Mouse (Mus musculus): ENCODE measurements around the gene Speer4e.
"Not testable (repeated sequence)": the region's sequence is repeated elsewhere in the genome, so short reads cannot be mapped to it uniquely, and the experiment has no call there.

Speer4e gene

DNA sequence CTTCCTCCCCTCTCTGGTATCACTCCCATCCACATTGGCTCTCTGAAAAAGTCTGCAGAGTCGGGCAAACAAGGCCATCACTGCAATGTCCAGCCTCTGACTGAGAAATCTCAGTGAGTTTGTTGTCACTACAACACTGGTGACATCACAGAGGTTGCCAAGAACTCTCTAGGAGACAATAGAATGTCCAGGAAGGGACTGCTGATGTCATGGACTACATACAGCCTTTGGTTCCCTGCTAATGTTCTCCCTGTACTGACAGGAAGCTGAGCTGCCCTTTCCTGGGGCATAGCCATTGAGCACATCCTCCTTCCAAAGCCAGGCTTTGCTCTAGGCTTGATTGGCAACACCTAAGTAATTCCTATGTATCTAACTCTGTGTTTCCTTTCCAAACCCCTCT, at the start of gene Speer4e:
Speer4e (minus strand) TSS at position 101 of the 400 bp plus-strand sequence.
- not testable (repeated sequence) for DNase-seq

DNA sequence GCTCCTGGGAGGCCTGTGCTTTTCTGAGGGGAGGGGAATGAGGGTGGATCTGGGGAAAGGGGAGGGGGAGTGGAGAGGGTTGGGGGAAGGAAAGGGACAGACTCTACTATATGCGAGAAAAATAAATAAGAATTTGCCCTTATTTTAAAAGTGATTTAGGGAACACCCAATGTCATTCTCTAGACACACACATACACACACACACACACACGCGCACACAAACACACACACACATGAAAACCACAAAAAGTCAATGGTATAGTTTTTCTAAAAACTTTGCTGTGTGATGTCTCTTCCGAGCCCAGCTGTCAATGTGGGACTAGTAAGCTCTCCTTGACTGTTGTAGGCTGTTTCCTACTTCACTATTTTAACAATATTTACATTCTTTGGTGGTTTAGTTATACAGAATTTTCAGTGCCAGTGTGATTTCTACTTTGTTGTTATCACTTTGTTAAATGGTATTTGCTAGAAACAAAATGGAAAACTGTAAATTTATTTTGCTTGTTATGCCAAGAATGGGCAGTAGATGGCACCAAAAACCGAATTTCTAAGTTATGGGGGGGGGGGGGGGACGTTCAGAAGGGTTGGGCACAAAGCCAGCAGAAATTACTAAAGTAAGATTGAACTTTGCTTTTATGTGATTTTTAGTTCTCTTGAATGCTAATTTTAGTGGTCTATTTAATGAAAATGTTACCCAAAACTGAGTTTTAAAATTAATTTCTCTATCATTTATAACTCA, 48.6 kb upstream of the Speer4e start:
- not testable (repeated sequence) for DNase-seq

DNA sequence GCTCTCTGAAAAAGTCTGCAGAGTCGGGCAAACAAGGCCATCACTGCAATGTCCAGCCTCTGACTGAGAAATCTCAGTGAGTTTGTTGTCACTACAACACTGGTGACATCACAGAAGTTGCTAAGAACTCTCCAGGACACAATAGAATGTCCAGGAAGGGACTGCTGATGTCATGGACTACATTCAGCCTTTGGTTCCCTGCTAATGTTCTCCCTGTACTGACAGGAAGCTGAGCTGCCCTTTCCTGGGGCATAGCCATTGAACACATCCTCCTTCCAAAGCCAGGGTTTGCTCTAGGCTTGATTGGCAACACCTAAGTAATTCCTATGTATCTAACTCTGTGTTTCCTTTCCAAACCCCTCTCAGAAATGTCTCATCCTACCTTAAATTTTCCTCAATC, 40.6 kb upstream of the Speer4e start, which contains the start of gene Gm10354:
Gm10354 (minus strand) TSS at position 101 of the 400 bp plus-strand sequence.
- not testable (repeated sequence) for DNase-seq

DNA sequence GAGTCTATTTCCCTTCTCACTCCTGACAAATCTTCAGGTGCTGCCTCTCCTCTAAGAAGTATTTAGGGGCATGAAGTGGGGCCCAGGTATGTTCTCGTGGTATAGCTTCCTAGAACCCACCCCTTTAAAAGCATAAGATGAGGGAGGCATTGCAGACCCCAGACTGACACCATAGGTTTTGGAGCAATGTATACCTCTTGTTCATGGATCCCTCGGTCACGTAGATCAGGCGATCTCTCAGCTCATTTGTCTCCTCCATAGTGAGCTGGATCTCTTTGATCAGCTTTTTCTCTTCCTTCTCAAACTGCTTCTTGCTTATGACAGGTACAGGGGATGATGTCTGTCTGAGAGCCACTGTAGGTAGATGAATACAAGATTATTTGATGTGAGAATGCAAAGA, 39.1 kb upstream of the Speer4e start:
- DNase-seq, result not testable (repeated sequence)

DNA sequence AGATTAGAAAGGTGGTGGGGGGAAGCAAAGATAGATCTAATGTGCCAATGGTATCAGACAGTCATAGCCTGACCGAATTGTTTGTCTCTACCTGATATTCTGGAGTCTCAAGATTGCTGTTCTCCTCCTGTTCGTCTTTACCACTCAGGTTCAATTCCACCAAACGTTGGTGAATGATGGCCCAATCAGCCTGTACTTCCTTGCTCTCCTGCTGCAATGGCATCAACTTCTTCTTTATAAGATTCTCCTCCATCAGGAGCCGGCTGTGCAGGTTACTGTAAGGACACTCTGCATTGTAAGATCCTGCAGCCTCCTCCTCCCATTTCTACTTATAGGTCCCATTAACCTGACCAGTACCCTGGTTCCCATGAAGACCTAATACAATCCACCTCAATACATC, 37.1 kb upstream of the Speer4e start:
- DNase-seq, result not testable (repeated sequence)

DNA sequence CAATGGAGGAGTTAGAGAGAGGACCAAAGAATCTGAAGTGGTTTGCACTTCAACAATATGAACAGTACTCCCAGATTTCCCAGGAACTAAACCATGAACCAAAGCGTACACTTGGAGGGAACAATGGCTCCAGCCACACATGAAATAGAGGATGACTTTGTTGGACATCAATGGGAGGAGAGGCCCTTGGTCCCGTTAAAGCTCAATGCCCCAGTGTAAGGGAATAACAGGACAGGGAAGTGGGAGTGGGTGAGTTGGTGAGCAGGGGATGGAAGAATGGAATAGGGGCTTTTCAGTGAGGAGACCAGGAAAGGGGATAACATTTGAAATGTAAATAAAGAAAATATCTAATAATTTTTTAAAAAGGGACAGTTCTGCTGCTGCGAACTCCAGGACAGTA, 34.6 kb upstream of the Speer4e start:
- DNase-seq, result not testable (repeated sequence)

DNA sequence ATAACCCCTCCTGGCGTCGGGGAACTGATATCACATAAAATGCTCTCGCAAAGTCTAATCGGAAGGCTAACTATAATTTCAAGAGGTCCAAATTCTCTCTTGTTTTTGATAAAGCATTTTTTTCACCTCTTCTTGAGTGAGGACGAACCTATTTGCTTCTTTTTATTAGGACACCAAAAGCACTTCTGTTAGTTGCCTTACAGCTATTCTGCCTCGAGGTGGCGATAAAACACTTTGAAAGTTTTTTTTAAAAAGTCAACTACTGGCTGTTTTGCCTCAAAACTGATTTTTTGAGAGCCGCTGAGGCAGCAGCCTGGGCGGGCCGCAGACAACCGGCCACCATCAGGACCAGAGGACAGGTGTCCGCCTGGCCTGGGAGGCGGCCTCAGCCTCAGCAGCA, 25.6 kb upstream of the Speer4e start:
- DNase-seq, result not testable (repeated sequence)

DNA sequence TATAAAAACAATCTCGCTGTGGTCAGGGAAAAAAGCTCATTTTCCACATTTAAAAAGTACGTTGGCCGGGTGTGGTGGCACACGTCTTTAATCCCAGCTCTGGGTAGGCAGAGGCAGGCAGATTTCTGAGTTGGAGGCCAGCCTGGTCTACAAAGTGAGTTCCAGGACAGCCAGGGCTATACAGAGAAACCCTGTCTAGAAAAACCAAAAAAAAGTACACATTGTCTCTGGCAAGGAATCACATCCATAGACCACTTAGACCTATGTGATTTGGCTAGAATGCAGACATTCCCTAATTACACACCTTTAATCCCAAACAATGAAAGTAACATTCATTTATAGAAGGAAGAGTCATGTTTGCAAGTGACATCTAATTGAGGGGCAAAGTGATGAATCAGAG, 23.3 kb upstream of the Speer4e start:
- DNase-seq, result not testable (repeated sequence)

DNA sequence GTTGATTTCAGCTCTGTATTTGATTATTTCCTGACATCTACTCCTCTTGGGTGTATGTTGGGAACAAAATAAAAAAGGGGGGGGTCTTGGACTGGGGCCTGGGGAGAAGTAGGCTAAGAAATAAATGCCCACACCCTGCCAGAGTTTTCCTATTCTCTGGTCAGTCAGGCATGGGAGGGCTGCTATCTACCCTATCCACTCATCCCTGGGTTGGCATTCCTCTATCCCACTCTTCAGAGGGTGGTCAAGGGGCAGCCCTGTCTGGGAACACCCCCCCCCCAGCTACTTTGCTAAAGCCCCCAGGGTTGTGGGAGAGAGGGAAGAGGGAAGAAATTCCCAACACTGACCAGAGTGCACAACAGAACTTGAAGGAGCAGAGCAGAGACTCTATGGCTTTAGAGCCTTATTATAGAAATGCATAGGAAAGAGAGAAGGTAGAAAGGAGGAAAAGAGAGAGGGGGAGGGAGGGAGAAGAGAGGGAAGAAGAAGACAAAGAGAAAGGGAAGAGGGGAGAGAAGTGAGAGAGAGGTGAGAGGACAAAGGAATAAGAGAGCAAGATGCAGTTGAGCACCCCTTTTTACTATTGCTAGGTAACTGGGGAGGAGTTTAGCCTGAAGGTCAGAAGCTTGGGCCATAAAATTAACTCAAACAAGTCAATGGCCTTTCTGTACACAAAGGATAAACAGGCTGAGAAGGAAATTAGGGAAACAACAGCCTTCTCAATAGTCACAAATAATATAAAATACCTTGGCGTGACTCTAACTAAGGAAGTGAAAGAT, 17.9 kb upstream of the Speer4e start:
- DNase-seq, result not testable (repeated sequence)

DNA sequence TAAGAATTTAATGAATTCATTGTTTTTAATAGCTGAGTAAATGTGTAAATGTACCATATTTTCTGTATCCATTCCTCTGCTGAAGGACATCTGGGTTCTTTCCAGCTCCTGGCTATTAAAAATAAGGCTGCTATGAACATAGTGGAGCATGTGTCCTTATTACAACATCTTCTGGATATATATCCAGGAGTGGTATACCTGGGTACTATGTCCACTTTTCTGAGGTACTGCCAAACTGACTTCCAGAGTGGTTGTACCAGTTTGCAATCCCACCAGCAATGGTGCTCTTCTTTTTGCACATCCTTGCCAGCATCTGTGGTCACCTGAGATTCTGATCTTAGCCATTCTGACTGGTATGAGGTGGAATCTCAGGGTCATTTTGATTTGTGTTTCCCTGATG, 15.4 kb upstream of the Speer4e start:
- DNase-seq, result not testable (repeated sequence)

DNA sequence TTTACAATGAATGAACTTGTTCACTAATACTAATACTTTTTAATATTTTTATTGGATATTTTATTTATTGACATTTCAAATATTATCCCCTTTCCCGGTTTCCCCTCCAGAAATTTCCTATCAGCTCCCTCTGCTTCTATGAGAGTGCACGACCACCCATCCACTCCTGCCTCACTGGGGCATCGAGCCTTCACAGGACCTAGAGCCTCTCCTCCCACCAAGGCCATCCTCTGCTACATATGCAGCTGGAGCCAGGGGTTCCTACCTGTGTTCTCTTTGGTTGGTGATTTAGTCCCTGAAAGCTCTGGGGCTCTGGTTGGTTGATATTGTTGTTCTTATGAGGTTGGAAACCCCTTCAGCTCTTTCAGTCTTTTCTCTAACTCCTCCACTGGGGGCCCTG, 14.5 kb upstream of the Speer4e start:
- not testable (repeated sequence) for DNase-seq

DNA sequence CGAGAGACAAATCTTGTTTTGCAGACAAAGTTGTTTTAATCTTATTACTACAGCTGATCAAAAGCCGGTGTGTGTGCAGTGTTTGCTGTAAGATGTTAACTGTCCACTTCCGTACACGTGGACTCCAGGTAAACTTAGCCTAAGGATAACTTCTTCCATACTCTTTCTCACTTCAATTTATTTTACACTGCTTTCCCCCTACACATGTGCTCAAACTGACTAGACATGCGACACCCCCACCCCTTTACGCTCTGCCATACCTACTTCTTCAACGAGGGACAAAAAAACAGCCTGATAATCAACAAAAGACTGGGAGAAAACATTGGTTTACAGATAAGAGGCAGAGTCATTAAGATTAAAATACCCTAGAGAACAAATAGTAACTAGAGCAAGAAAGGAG, 13.6 kb upstream of the Speer4e start:
- not testable (repeated sequence) for DNase-seq

DNA sequence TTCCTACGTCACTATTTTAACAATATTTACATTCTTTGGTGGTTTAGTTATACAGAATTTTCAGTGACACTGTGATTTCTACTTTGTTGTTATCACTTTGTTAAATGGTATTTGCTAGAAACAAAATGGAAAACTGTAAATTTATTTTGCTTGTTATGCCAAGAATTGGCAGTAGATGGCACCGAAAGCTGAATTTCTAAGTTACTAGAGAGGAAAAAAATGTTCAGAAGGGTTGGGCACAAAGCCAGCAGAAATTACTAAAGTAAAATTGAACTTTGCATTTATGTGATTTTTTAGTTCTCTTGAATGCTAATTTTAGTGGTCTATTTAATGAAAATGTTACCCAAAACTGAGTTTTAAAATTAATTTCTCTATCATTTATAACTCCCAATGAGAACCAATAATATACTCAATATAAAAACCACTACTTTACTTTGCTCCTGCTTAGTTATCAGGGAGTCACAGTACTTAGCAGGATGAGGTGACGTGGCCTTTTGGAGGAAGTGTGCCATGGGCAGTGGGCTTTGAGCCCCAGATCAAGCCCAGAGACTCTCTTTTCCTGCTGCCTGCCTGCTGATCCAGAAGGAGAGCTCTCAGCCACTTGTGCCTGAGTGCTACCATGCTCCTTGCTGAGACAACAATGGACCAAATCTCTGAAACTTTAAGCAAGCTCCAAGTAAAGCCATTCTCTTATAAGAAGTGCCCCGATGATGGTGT, 9.4 kb upstream of the Speer4e start:
- not testable (repeated sequence) for DNase-seq

DNA sequence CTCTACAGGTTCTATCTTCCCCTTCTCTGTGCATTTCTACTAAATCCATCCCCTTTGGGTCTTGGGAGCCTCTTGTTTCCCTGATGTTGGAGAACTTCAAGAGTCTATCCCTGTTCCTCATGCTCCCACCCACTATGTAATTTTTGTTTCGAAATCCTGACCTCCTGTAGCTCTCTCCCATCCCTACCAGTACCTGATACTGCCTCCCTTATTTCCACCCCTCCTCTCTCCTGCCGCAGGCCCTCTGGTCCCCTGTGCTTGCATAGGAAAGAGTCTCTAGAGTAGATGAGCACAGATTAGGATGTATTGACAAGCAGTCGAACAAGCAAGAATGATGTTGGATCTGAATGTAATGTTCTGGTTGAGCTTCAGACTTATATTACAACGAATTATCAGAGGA, 7.3 kb upstream of the Speer4e start:
- not testable (repeated sequence) for DNase-seq

DNA sequence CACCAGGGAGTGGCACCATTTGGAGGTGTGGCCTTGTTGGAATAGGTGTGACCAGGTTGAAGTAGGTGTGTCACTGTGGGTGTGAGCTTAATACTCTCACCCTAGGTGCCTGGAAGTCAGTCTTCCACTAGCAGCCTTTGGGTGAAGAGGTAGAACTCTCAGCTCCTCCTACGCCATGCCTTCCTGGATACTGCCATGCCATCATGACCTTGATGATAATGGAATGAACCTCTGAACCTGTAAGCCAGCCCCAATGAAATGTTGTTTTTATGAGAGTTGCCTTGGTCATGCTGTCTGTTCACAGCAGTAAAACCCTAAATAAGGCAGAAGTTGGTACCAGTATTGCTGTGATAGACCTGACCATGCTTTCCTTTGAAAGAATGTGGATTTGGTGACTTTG, 2.8 kb upstream of the Speer4e start:
- DNase-seq, result not testable (repeated sequence)

DNA sequence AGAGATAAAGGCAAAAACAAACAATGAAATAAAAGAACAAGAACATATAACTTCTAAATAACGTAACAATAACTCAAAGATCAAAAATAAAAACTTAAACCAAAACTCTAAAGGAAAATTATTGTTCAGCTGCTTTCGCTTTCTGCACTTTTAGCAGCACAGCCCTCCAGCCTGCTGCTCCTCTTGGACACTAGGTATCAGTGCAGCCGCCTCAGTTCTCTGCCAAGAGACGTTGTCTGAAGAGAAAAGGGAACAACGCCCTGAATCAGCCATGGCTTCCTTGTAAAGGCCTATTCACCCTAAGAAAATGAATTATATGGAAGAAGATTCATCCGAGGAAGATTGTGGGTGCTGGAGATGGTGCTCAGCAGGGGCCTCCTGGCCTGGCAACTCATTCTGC, 4.5 kb downstream of the Speer4e start:
- DNase-seq, result not testable (repeated sequence)

DNA sequence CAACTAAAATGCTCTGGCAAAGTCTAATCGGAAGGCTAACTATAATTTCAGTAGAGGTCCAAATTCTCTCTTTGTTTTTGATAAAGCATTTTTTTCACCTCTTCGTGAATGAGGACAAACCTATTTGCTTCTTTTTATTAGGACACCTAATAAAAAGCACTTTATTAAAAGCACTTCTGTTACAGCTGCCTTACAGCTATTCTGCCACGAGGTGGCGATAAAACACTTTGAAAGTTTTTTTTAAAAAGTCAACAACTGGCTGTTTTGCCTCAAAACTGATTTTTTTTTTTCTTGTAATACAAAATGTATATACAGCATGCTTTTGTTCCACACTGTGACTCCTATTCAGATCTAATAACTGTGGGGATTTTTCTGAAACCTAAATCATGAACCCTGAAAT, 11.2 kb downstream of the Speer4e start:
- not testable (repeated sequence) for DNase-seq

DNA sequence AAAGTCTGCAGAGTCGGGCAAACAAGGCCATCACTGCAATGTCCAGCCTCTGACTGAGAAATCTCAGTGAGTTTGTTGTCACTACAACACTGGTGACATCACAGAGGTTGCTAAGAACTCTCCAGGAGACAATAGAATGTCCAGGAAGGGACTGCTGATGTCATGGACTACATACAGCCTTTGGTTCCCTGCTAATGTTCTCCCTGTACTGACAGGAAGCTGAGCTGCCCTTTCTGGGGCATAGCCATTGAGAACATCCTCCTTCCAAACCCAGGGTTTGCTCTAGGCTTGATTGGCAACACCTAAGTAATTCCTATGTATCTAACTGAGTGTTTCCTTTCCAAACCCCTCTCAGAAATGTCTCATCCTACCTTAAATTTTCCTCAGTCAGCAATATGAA, 23.4 kb downstream of the Speer4e start, which contains the start of gene Gm9758:
Gm9758 (minus strand) TSS at position 101 of the 400 bp plus-strand sequence.
- not testable (repeated sequence) for DNase-seq

DNA sequence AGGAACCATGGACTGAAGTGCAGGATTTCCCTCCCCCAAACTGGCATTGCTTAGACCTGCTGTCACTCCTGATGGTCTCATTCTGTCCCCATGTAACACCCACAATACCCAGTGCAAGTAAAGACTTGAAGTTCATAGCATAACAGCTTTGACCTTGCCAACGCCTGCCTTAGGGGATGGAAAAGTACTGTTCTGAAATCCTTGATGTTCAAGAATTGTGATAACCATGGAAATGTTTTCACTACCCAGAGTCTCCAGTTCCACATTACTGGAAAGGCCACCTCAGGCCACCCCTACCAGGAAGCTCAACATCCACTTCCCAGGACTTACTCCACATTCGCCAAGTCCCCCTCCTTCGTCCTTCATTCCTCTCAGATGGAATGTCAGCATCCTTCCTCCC, 23.9 kb downstream of the Speer4e start:
- not testable (repeated sequence) for DNase-seq

DNA sequence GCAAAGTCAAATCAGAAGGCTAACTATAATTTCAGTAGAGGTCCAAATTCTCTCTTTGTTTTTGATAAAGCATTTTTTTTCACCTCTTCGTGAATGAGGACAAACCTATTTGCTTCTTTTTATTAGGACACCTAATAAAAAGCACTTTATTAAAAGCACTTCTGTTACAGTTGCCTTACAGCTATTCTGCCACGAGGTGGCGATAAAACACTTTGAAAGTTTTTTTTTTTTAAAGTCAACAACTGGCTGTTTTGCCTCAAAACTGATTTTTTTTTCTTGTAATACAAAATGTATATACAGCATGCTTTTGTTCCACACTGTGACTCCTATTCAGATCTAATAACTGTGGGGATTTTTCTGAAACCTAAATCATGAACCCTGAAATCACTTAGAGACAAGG, 34.7 kb downstream of the Speer4e start:
- not testable (repeated sequence) for DNase-seq

DNA sequence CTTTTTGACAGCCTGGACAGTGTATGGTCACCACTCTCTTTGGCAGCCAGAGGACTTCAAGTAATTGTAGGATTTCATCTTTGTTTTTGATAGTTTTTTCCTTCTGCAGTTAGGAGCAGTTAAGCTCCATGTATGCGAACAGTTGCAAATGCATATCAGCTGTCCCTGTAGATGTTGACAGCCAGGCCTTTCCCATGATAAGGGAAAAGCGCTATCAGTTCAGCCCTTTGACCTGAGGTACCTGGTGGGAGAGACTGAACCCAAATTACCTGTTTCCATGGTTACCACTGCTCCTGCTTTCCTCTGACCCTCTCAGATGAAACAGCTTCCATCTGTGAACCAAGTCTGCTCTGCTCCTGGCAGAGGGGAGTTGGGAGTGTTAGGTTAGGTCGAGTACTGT, 46.0 kb downstream of the Speer4e start:
- DNase-seq, result no peak

DNA sequence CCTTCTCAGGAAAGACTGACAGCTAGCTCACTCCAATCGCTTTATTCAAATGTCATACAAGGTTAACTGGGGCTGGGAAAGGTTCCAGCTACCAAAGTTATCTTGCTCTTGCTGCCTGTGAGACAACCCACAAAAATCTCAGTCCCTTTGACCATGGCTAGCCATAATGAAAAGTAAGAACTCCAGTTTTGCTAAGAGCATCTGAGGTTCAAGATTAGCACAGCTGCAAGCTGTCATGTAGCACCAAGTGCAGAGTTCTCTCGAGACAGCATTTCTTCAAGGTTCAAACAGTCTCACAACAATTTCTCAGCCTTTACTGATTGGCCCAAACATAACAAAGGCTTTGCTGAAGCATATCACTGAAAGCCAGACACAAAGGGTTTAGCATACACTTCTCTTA, 52.9 kb downstream of the Speer4e start:
- DNase-seq, result not testable (repeated sequence)

All from spleen, adult 18-20 months (tissue).